Mouse (Mus musculus): ENCODE results near the gene Crtam. TPM values are rescaled to one million over a fixed set of nuclear protein-coding genes. Genes with fewer than 3 reads are reported as not detected.

Crtam gene
- total RNA-seq, 2 experiments from 2014 or later: 0.17 TPM; not detected in 1

Other genes with a start within 250 kb of the Crtam start
- 1,000 to 10,000 TPM; 3,946 to 4,032 TPM for gene Hspa8, start 203.6 kb downstream of the Crtam start, total RNA-seq (2021)
- gene Bsx, start 130.5 kb downstream of the Crtam start, total RNA-seq (2021): not detected
- gene Jhy, start 40.5 kb downstream of the Crtam start, total RNA-seq (2021): not detected
- gene Ubash3b, start 157.1 kb upstream of the Crtam start, total RNA-seq (2021): 1 to 10 TPM; 2.0 to 2.7 TPM